Mouse (Mus musculus): ENCODE measurements around the gene Armh1.

Armh1 gene

GRCm38 (mm10) chr4:117267831-117268437 lies 16.0 kb upstream of the Armh1 start:
- in situ Hi-C loops (cut with MboI): loop anchor here (25.0 kb wide), 1 partner anchor 269 kb away; no protein-coding TSS in a partner anchor

DNA sequence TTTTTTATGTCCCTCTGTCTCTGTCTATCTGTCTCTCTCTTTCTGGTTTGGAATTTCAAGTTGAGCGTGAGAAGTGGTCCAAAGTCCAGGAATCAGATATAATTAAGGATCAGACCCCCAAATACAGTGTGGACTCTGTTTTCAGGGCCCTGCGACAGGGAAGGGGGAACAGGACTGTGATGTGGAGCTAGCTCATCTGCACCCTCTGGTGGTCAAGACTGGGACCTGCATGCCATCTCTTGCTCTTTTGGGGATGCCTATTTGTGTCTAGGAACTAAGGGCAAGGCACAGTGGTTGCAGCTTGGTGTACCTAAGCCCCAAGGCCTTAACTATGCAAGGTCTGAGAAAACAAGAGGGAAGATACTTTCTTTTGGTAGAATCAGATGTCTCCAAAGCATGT lies 15.4 kb upstream of the Armh1 start:
- in situ Hi-C loops (cut with MboI): loop anchor here (25.0 kb wide), 1 partner anchor 270 kb away; no protein-coding TSS in a partner anchor

DNA sequence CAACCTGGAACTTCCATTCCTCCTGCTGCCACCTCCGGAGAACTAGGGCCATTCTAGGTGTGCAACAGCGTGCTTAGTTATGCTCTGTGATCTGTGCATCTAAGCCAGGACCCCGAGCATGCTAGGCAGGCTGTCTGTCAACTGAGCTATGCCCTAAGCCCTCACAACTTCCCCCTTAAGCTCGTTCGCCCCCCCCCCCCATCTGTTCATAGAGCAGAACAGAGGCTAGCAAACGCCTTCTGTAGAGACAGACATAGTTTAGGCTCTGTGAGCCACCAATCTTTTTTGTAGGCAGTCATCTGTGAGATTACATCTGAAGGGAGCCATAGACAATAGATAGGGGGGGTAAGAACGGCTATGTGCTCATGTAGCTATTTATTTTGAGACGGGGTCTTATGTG lies 11.1 kb upstream of the Armh1 start:
- in situ Hi-C loops (cut with MboI): loop anchor here (25.0 kb wide), 1 partner anchor 274 kb away; no protein-coding TSS in a partner anchor

DNA sequence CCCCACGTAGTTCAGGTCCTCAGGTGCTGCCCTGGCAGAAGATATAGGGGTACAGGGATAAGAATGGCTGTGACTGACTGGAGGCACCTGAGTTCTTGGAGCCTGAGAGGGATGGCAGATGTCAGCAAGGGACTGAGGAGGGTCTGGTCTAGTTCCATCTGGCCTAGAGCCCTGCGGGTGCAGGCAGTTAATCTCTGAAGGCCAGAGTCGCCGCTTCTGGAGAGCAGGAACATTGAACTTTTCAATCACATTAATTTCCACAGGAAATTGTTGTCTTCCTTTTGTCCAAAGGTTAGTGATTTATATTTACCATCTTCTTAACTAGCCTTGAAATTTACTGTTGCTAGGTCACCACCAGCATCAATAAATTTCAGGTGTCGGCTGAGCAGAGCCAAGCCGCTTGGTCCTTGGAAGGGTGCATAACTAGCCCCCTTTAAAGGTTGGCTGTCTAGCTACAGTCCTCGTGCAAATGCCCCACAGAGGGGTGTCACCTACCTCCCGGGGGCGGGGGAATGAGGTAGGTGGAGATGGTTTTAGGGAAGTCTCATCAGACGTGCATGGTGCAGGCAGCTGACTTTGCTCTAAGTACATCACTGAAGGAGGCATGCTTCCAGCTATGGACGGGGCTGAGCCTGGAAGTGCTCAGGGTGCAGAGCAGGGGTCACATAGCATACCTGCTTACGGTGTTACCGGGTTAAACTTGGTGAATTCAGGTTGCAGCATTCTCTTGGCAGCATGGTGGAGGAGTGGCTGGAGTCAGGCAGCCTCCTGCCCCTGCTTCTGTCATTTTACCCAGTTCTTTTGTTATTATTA lies 10.4 kb upstream of the Armh1 start:
- in situ Hi-C loops (cut with MboI): loop anchor here (25.0 kb wide), 1 partner anchor 275 kb away; no protein-coding TSS in a partner anchor

GRCm38 (mm10) chr4:117261222-117261621 lies 9.3 kb upstream of the Armh1 start:
- in situ Hi-C loops (cut with MboI): loop anchor here (25.0 kb wide), 1 partner anchor 276 kb away; no protein-coding TSS in a partner anchor

DNA sequence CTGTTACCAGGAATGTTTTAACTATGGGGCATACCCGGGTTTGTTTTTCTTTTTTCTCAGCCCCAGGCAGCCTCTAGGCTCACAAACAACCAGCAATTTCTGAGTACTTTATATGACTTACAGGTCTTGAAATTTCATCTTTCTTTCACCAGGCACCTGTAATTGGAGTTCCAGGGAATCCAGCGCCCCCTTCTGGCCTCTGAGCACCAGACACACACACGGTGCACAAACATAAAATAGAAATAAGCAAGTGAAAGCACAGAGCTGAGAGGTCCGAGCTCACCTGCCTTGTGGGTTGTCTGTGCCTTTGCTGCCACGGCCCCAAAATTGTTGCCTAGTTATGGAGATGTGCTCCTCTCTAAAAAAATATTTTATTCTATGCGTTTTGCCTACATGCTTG lies 8.0 kb upstream of the Armh1 start:
- in situ Hi-C loops (cut with MboI): loop anchor here (25.0 kb wide), 1 partner anchor 277 kb away; no protein-coding TSS in a partner anchor

DNA sequence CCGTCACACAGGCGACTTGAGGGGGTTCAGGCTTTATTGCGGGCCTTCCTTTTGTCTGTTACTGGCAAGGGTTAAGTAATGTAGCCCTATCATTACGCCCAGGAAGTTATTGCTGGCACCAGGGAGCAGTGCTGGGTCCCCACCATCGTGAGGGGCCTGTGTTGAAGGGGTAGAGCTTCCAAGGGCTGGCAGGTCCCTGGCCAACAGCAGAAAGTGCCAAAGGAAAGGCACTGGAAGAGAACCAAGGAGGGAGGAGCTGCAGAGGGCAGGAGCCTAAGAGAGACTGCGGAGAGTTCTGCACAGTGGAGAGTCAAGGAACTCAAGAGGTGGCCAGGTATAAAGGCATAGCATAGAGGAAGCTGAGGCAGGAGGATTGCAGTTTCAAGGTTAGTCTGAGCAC lies 2.7 kb upstream of the Armh1 start:
- in situ Hi-C loops (cut with MboI): loop anchor here (25.0 kb wide), 1 partner anchor 283 kb away; no protein-coding TSS in a partner anchor

- in situ Hi-C loops (cut with MboI): loop anchor here (25.0 kb wide), 1 partner anchor 283 kb away; no protein-coding TSS in a partner anchor
Observed at GRCm38 (mm10) chr4:117254017-117254627, 2.2 kb upstream of the Armh1 start.

GRCm38 (mm10) chr4:117253218-117254016 lies 1.5 kb upstream of the Armh1 start:
- in situ Hi-C loops (cut with MboI): loop anchor here (25.0 kb wide), 1 partner anchor 284 kb away; no protein-coding TSS in a partner anchor

DNA sequence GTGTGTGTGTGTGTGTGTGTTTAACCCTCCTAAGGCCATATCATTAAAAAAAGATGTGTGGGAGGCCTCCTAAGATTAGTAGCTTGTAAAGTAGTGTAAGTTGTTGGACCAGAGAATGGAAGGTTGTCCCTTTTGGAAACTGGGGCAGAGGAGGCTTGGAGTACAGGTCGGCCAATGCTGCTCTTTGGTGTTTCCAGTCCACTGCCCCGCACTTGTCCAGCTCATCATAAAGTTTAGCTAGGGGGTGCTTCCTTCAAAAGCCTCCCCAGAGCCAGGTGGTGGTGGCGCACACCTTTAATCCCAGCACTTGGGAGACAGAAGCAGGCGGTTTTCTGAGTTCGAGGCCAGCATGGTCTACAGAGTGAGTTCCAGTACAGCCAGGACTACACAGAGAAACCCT lies 830 bp upstream of the Armh1 start:
- in situ Hi-C loops (cut with MboI): loop anchor here (25.0 kb wide), 1 partner anchor 285 kb away; no protein-coding TSS in a partner anchor

DNA sequence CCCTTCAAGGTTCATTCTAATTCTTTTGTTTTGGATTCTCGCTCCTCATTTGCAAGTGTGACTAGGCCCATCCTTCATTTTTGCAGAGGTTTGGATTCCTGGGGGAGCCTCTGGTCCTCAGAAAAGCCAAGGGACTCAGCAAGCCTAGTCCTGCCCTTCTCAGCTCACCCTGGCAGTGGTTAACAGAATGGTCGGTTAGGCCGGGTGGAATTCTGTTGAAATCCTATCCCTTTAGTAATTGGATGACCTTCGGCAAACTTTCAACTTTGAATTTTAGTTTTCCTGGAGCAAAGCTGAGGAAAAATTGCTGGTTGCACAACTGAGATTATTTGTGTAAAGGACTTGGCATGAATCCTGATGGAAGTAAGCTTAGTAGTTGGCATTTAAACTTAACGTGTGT lies 426 bp upstream of the Armh1 start:
- in situ Hi-C loops (cut with MboI): loop anchor here (25.0 kb wide), 1 partner anchor 285 kb away; no protein-coding TSS in a partner anchor

DNA sequence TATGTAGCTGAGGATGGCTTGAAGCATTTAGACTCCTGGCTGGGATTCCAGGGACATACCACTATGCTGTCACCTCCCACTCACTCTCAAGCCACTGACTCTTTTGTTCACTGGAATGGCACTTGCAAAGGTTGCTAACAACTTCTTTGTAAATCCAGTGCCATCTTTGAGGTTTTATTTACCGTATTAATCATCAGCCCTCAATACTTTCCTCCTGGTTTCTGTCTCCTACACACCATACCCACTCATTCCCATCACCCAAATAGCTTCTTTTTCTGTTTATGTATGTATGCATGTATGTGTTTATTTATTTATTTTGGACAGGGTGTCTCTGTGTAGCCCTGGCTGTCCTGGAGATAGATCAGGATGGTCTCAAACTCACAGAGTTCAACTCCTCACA lies 943 bp downstream of the Armh1 start:
- in situ Hi-C loops (cut with MboI): loop anchor here (25.0 kb wide), 1 partner anchor 286 kb away; no protein-coding TSS in a partner anchor

DNA sequence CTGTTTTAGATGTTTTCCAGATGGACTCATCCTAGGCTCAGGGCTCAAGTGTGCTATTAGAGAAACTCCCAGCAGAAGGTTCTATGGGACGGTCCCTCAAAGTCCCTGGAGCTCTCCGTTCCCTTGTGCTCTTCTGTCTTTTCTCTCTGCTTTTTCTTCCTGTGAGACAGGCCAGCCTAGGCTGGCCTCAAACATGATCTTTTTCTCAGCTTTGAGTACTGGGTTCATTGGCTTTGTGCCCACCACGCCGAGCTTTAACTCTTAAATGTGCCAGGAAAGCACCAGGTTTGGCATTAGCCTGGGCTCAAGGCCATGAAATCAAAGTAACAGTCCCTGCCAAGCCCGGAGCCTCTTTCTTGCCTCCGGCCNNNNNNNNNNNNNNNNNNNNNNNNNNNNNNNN lies 11.1 kb downstream of the Armh1 start:
- in situ Hi-C loops (cut with MboI): no loop called here

DNA sequence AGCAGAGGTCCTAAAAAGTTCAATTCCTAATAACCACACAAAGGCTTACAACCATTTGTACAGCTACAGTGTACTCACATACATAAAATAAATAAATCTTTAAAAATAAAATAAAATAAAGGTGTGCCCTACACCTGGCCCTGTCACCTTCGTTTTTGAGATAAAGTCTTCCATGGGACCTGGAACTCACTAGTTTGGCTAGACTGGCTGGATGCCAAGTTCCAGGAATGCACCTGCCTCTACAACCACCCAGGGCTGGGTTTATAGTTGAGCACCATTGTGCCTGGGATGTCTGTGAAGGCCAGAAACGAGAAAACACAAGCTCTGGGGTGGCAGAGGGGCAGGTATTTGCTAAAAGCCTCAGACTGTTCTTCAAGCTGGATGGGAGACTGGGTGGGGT lies 12.8 kb downstream of the Armh1 start:
- in situ Hi-C loops (cut with MboI): no loop called here

GRCm38 (mm10) chr4:117235822-117236221 lies 16.1 kb downstream of the Armh1 start:
- in situ Hi-C loops (cut with MboI): no loop called here

DNA sequence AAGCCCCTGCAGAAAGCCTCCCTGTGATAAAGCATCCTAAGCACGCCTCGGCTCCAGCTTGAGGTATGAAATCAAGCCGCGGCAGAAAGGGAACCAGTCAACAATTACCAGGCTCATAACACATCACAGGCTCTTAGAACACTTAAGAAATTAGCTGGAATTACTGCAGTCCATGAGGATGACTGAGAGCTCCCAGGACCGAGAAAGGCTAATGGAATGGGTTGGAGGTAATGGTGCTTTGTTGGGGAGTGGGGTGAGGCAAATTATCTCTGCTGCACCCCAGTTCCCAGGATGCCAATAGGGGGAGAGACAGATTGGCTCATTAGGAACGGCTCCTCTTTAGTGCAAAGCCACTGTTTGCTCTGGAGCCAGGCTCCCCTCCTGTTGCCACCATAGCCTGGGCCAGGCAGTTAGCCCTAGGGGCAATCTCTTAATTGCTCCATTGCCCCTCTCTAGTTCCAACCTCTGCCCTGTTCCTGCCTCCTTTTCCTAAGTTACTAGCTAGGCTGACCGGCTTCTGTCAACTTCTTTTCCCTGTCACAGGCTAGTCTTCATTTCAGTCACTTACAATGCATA lies 17.7 kb downstream of the Armh1 start:
- in situ Hi-C loops (cut with MboI): no loop called here

- in situ Hi-C loops (cut with MboI): no loop called here
Observed at GRCm38 (mm10) chr4:117231208-117231607, 20.7 kb downstream of the Armh1 start.

- in situ Hi-C loops (cut with MboI): no loop called here
Observed at GRCm38 (mm10) chr4:117230331-117230730, 21.6 kb downstream of the Armh1 start.

DNA sequence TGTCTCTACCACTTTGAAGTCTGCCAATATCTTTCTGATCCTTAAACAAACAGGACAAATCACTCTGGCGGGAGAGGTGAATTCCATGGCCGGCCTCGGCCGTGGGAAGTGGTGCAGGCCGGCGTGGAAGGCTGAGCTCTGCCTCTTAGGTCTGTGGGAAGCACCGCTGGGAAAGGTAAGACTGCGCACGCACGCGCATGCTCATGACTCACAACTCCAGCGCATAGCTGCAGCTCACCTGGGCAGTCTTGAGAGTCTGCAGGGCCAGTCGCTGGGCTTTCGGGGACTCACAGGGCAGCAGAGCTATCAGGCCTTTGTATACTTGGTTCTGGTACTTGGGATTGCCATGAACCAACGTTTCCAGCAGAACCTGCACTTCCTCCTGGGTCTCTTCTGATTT lies 22.3 kb downstream of the Armh1 start:
- in situ Hi-C loops (cut with MboI): no loop called here

- in situ Hi-C loops (cut with MboI): no loop called here
Observed at GRCm38 (mm10) chr4:117225250-117225649, 26.7 kb downstream of the Armh1 start.

GRCm38 (mm10) chr4:117224122-117224521 lies 27.8 kb downstream of the Armh1 start:
- in situ Hi-C loops (cut with MboI): no loop called here
